Mouse (Mus musculus): Measurements from ENCODE around the gene Myo19. TPM values are rescaled to one million over a fixed set of nuclear protein-coding genes. Genes with fewer than 3 reads are reported as not detected.
A peak's percentile ranks its signal among the peaks of the same experiment; 100 is the strongest.
"Not testable (repeated sequence)": the region's sequence is repeated elsewhere in the genome, so short reads cannot be mapped to it uniquely, and the experiment has no call there.

Myo19 gene
- polyA plus RNA-seq, 1 experiment from 2014 or later, result 9.5 TPM

DNA sequence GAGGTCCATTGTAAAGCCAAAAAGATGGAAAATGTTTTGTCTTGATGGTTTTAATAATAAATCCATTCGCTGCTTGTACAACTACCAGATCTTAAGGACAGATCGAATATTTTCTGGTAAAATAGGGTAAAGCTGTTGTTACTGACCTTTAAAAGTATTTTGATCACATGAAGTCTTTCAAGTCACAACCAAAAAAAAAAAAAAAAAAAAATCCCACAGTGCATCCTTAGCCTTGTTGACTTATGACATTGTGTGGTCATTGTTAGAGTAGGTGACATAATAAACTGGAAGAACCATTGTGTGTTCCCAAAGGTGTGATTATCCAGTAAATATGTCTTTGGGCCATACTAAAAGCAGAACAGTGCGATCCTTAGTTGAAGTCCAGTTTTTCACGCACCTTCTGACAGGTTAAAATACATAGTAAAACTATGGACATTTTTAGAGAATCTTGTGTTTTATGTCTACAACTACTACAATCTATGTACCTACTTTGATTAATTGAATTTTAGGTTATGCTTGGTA lies 8.3 kb upstream of the Myo19 start:
- Histone ChIP-seq H3K36me3 (no peaks in the 10 kb centered on the region), H3K4me2 (replicated peaks) (peak overlapping the region; percentile 67), H3K4me1 (peaks cover 21% of the 10 kb centered on the region), H3K4me3 (peak overlapping the region; percentile 98), H3K27me3 (no peaks in the 10 kb centered on the region), H3K9me3 (no peaks in the 10 kb centered on the region), H3K9ac (peak overlapping the region; percentile 92), H3K27ac (peak overlapping the region; percentile 98; the same call in 1 of the 2 replicates)
- no peak for ATAC-seq (ENCODE audit: low FRiP score, low read depth)
- 69% methylated on average over 4 of the region's 4 CpGs for WGBS

DNA sequence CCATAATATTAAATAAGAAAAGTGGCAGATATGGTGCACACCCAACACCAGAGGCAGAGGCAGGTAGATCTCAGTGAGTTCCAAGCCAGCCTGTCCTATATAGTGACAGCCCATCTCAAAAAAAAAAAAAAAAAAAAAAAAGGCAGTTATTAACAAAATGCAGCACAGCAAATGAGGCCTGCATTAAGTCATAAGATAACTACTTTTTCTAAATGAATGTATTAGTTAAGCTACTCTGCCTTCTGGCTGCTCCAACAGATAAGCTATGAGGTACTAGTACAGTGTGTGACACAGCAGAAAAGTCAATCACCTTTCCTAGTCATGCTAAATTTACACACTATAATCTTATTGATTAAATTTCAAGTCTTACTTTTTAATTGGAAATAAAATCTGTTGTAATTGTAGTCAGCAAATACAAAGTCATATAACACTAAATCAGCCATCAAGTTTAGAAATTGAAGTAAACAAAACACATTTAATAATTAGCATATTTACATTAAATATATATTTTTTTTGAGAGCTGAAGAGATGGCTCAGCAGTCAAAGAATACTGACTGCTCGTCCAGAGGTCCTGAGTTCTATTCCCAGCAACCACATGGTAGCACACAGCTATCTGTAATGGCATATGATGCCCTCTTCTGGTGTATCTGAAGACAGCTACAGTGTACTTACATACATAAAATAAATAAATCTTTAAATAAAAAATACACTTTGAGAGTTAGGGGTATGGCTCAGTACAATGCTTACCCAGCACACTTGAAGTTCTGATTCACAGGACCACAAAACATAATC lies 6.7 kb upstream of the Myo19 start:
- ATAC-seq (ENCODE audit: low FRiP score, low read depth), result no peak
- Histone ChIP-seq H3K4me1 (peaks cover 11% of the 10 kb centered on the region), H3K36me3 (0 out of 2 replicates have a peak, but pooled peaks cover 5% of the 10 kb centered on the region), H3K27me3 (no peaks in the 10 kb centered on the region), H3K9ac (no peak overlapping the region), H3K27ac (no peak overlapping the region), H3K4me3 (no peak overlapping the region), H3K4me2 (replicated peaks) (no peak overlapping the region), H3K9me3 (no peaks in the 10 kb centered on the region)
- 81% methylated on average over 1 of the region's 1 CpGs for WGBS

- 50% methylated on average over 1 of the region's 1 CpGs for WGBS
- H3K4me3 ChIP-seq, H3K36me3 ChIP-seq: not testable (repeated sequence)
Measured at GRCm38 (mm10) chr11:84876020-84876419, 3.9 kb upstream of the Myo19 start.

GRCm38 (mm10) chr11:84879007-84879771 lies 759 bp upstream of the Myo19 start:
- 24% methylated on average over 7 of the region's 7 CpGs for WGBS
- Histone ChIP-seq H3K27me3 (no peaks in the 10 kb centered on the region), H3K4me1 (peaks cover 17% of the 10 kb centered on the region), H3K36me3 (peaks cover 26% of the 10 kb centered on the region), H3K27ac (peak overlapping the region; percentile 92; the same call in 1 of the 2 replicates), H3K9ac (peak overlapping the region; percentile 81), H3K4me2 (replicated peaks) (peak overlapping the region; percentile 86), H3K9me3 (no peaks in the 10 kb centered on the region), H3K4me3 (peak overlapping the region; percentile 81)
- no peak for ATAC-seq (ENCODE audit: low FRiP score, low read depth)

More at GRCm38 (mm10) chr11:84876020-84876419, 3.9 kb upstream of the Myo19 start:
- not testable (repeated sequence) for H3K9me3 ChIP-seq; H3K27ac ChIP-seq; H3K4me2 ChIP-seq (replicated peaks); H3K9ac ChIP-seq; H3K27me3 ChIP-seq; ATAC-seq (ENCODE audit: low FRiP score, low read depth)
- H3K4me1 ChIP-seq, result peaks cover 12% of the 10 kb centered on the region

- Histone ChIP-seq H3K27ac (peak overlapping the region; percentile 92), H3K4me3 (peak overlapping the region; percentile 81), H3K4me1 (peaks cover 17% of the 10 kb centered on the region), H3K9ac (peak overlapping the region; percentile 81), H3K27me3 (no peaks in the 10 kb centered on the region), H3K4me2 (replicated peaks) (peak overlapping the region; percentile 86), H3K9me3 (no peaks in the 10 kb centered on the region), H3K36me3 (peaks cover 39% of the 10 kb centered on the region)
- no peak for ATAC-seq (ENCODE audit: low FRiP score, low read depth)
- WGBS, result under 1% methylated on average over 24 of the region's 24 CpGs
Measured at GRCm38 (mm10) chr11:84880465-84880961, 565 bp downstream of the Myo19 start.

DNA sequence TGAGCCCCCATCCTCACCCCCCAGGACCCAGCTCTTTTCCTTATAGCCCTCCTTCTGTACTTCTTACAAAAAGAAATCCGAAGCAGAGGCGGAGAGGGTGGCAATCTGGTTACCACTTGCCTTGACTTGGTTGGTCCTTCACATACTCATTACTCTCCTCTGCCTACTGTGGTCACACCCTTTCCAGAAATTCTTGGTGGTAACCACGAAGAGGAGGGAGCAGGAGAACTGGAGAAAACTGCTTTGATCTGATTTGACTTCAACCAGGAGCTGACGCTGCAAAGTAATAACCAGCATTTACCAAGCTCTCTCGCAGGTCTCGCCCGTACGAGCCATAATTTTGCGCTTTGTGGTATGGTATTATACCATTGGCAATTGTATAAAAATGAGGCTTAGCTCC lies 1.0 kb downstream of the Myo19 start:
- ATAC-seq (ENCODE audit: low FRiP score, low read depth), result no peak
- Histone ChIP-seq H3K9me3 (no peaks in the 10 kb centered on the region), H3K27me3 (no peaks in the 10 kb centered on the region), H3K4me3 (peak overlapping the region; percentile 81), H3K4me1 (peaks cover 17% of the 10 kb centered on the region), H3K36me3 (peaks cover 42% of the 10 kb centered on the region), H3K27ac (peak overlapping the region; percentile 92), H3K9ac (peak overlapping the region; percentile 81), H3K4me2 (replicated peaks) (peak overlapping the region; percentile 86)
- WGBS, result 42% methylated on average over 9 of the region's 9 CpGs

GRCm38 (mm10) chr11:84882346-84882745 lies 2.4 kb downstream of the Myo19 start:
- ATAC-seq (ENCODE audit: low FRiP score, low read depth), result no peak
- Histone ChIP-seq H3K4me3 (no peak overlapping the region), H3K27ac (no peak overlapping the region), H3K9me3 (no peaks in the 10 kb centered on the region), H3K4me2 (replicated peaks) (no peak overlapping the region), H3K27me3 (no peaks in the 10 kb centered on the region), H3K9ac (no peak overlapping the region), H3K4me1 (peaks cover 17% of the 10 kb centered on the region), H3K36me3 (peaks cover 55% of the 10 kb centered on the region)
- WGBS, result 93% methylated on average over 7 of the region's 7 CpGs

- H3K36me3 ChIP-seq, result peaks cover 77% of the 10 kb centered on the region
- no peak overlapping the region for H3K9ac ChIP-seq
- no peaks in the 10 kb centered on the region for H3K27me3 ChIP-seq
- no peak overlapping the region for H3K4me2 ChIP-seq (replicated peaks)
- ATAC-seq (ENCODE audit: low FRiP score, low read depth), result no peak
- H3K9me3 ChIP-seq, result no peaks in the 10 kb centered on the region
- H3K4me1 ChIP-seq, result peaks cover 11% of the 10 kb centered on the region
- WGBS, result 79% methylated on average over 4 of the region's 4 CpGs
- H3K27ac ChIP-seq, result no peak overlapping the region
- H3K4me3 ChIP-seq, result no peak overlapping the region
Measured at GRCm38 (mm10) chr11:84885238-84885637, 5.3 kb downstream of the Myo19 start.

GRCm38 (mm10) chr11:84886236-84886635 lies 6.3 kb downstream of the Myo19 start:
- Histone ChIP-seq H3K9me3 (no peaks in the 10 kb centered on the region), H3K4me3 (no peak overlapping the region), H3K27me3 (no peaks in the 10 kb centered on the region), H3K36me3 (peaks cover 80% of the 10 kb centered on the region), H3K9ac (no peak overlapping the region), H3K4me2 (replicated peaks) (no peak overlapping the region), H3K27ac (no peak overlapping the region), H3K4me1 (peaks cover 6% of the 10 kb centered on the region)
- WGBS, result 89% methylated on average over 5 of the region's 5 CpGs
- no peak for ATAC-seq (ENCODE audit: low FRiP score, low read depth)

- H3K36me3 ChIP-seq, result peaks cover 85% of the 10 kb centered on the region
- H3K9ac ChIP-seq, result no peak overlapping the region
- no peak overlapping the region for H3K27ac ChIP-seq
- H3K4me1 ChIP-seq, result no peaks in the 10 kb centered on the region
- no peaks in the 10 kb centered on the region for H3K27me3 ChIP-seq
- no peak for ATAC-seq (ENCODE audit: low FRiP score, low read depth)
- H3K4me2 ChIP-seq (replicated peaks), result no peak overlapping the region
- H3K4me3 ChIP-seq, result no peak overlapping the region
- no peaks in the 10 kb centered on the region for H3K9me3 ChIP-seq
- WGBS, result 78% methylated on average over 11 of the region's 11 CpGs
Measured at GRCm38 (mm10) chr11:84886767-84887511, 7.0 kb downstream of the Myo19 start.

GRCm38 (mm10) chr11:84888025-84888424 lies 8.1 kb downstream of the Myo19 start:
- ATAC-seq (ENCODE audit: low FRiP score, low read depth), result no peak
- Histone ChIP-seq H3K4me1 (no peaks in the 10 kb centered on the region), H3K9ac (no peak overlapping the region), H3K36me3 (peaks cover 87% of the 10 kb centered on the region), H3K4me3 (no peak overlapping the region), H3K27me3 (no peaks in the 10 kb centered on the region), H3K9me3 (no peaks in the 10 kb centered on the region), H3K4me2 (replicated peaks) (no peak overlapping the region), H3K27ac (no peak overlapping the region)
- WGBS, result 96% methylated on average over 8 of the region's 8 CpGs

Measured in limb, embryonic 13.5 days (tissue).